Mouse (Mus musculus): Measurements from ENCODE around the gene Olfr71.
A peak's percentile ranks its signal among the peaks of the same experiment; 100 is the strongest.

The Olfr71 gene

DNA sequence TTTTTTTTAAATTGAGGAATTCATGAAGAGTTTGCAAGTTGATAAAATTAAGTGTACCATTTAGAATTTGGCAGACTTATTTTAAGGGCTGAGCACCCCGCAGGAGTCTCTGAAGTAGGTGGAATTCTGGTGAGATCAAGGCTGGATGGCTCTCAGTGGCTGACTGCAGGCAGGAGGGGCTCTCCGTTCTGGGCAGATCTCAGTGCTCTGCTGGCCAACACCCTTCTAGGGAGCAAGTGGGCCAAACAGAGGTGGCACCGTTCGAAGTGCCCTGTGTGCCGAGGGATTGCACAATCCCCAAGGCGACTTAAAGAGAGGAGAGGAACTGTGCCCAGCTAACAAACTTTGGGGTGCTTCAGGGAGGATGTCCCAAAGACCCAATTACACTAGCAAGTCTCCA, at the start of gene Olfr71:
Gene Olfr71, minus strand, starts transcription at position 387 of the 400 bp plus-strand sequence.
- DNase-seq, result no peak

- no peak for DNase-seq
Measured at GRCm38 (mm10) chr4:43757213-43757612, 47.2 kb upstream of the Olfr71 start.

DNA sequence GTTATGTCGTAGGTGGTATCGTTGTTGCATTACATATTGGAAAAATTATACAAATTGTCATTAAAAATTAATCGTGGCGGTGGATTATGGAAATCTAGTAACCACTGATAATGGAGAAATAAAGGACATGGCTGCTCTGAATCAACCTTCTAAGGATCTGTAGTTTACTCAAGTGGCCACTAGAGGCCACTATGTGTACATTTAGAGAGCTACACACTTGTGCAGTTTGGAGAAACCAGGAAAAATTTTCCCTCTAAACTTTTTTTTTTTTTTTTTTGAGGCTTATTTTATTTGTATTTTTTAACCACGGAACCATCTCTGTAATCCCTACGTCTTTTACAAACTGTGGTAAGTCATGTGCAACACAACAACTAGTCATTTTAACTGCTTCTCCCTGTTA, 35.1 kb upstream of the Olfr71 start:
- DNase-seq, result no peak

GRCm38 (mm10) chr4:43743099-43743498, 33.0 kb upstream of the Olfr71 start:
- no peak for DNase-seq

GRCm38 (mm10) chr4:43742637-43743036, 32.6 kb upstream of the Olfr71 start:
- no peak for DNase-seq

DNA sequence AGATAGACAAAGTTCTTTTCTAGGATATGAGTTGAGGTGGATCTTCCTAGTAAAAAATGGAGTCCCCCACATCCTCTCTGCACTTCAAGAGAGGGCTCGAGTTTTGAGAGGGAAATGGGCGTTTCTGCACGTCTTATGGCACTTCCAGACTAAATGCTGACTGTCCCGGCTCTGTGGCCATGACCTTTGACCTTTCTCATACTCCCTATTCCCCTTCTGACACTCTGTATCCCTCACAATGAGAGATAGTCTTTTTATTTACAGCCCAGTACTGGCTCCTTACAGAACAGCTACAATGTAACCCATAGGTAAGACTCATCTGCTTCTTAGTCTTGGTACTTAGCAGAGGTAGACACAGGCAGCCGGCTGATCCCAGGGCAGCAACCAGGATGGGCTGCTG, 31.5 kb upstream of the Olfr71 start:
- DNase-seq, result no peak

DNA sequence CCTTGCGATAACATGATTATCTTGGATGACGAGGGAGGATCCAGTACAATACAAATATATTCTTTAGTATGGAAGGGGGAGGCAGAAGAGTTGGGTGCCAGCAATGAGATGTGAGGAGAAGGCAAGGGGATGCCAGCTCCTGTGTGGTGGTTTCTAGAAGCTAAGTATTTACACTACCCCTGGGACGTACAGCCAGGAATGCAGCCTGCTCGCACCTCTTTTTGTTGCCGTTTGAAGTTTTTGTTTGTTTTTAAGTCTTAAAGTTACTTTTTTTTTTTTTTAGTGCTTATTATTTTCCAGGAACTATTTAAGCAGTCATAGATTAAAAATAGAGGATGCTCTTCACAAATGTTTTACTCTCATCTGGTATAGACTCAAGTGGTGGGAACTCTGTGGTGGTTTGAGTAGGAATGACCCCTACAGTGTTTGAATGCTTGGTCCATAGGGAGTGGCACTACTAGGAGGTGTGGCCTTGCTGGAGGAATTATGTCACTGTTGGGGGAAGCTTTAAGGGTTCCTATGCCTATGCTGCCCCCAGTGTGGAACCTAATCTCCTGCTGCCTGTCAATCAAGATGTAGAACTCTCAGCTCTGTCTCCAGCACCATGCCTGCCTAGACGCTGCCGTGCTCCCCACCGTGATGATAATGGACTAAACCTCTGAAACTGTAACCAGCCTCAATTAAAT, 29.1 kb upstream of the Olfr71 start:
- no peak for DNase-seq

DNA sequence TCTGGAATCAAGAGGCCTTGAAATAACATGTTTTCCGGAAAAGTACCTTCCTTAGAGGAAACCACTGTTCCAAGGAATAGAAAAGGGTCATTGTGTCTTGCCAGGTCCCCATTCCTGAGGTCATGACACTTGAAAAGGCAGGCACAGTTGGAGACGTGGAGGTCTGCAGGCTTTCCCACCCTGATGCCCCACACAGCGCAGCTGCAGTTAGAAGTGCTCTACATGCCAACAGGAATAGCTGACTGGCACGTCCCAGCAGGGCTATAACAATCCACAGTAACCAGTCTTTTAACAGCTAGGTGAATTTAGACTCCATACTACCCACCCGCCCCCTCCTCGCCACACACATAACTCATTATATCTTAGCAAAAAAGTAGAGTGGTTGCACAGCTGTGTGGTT, 27.1 kb upstream of the Olfr71 start:
- no peak for DNase-seq

DNA sequence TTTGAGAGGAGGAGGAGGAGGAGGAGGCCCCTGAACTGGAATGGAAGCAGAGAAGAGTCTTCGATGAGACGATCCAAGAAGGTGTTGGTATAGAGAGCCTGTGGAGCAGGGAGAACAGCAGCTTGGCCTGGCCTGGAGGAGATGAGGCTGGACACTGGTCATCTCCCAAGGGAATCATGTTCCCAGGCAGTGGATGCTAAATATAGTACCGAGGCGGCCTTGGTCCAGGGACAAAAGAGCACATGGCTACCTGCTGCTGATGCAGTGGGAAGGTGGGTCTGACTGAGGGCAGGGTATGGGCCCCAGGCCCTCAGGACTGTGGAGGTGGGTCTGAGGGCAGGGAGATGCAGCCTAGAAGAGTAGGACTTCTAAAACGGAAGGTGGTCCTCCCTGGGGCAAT, 23.1 kb upstream of the Olfr71 start:
- no peak for DNase-seq

GRCm38 (mm10) chr4:43732171-43732570, 22.1 kb upstream of the Olfr71 start:
- DNase-seq, result no peak

DNA sequence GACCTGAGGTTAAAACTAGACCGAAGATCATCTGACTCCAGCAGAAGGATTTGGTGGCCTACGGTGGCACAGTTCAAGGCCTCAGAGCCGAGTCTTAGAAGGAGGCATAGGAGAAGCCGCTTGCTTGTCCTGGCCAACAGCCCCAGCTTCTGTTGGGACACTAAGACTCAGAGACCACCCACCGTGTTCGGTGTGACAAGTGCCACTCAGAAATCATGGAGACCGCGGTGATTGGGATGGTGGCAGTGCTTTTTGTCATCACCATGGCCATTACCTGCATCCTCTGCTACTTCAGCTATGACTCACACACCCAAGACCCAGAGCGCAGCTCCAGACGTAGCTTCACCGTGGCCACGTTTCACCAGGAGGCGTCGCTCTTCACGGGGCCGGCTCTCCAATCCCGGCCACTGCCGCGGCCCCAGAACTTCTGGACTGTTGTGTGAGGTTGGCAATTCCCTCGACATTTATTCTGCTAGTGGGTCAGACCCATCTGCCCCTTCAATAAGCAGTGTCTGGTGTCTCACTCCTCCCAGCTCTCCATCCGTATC, 20.8 kb upstream of the Olfr71 start:
- no peak for DNase-seq

GRCm38 (mm10) chr4:43729794-43730550, 19.9 kb upstream of the Olfr71 start, which contains the start of gene Spaar:
TSS of gene Spaar (plus strand) at chr4:43730034.
- no peak for DNase-seq

DNA sequence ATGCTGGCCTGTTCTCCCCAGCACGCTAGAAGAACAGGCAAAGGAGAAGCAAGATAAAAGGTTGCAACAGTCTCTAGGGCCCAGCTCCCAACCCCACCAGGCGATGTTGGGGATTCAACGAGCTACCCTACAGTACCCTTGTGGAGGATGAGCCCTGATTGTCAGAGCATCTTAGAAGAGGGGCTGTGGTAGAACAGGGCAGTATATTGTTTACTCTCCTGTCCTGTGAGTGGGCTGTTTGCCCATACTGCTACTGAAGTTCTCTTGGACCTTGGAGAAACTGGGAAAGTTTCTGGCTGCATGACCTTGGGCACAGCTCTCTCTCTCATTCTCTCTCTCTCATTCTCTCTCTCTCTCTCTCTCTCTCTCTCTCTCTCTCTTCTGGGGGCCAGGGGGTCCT, 19.1 kb upstream of the Olfr71 start:
- DNase-seq, result no peak

GRCm38 (mm10) chr4:43728576-43728954, 18.5 kb upstream of the Olfr71 start:
- no peak for DNase-seq

DNA sequence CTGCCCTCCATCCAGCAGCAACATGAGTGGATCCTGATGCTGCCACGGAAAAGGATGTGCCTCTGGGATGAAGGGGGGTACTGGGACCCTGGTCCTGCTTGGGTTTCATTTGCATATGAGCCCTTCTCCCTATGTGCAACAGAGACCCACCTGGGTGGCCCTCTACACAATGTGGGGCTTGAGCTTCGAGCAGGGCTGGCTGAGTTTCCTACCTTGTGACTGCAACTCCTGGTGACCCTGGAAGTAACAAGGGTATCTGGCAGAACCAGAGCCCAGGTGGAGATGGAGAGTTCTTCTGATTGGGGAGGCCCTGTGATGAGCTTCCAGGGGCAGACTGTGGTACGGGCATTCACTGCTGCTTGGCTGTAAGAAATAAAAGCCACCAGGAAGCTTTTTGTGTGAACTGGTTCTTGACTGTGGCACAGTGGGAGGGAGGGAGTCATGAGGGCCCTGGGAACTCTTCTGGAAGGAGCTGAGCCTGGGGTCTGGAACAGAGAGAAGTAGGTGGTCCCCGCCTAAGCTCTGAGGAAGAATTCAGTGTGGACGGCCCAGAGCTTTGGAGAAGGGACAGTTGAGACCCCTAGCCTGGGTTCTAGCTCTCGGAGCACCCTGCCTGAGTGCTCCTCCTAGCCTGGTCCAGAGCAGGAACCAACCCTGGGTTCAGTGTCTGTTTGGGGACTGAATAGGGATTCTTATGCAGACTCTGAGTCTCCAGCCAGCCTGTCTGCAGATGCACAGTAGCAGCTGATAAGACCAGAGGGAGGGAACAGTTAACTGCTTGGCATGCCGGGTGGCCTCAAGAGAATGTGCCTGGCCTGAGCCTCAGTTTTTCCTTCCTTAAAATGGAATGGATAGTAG, 17.9 kb upstream of the Olfr71 start:
- DNase-seq, result no peak

DNA sequence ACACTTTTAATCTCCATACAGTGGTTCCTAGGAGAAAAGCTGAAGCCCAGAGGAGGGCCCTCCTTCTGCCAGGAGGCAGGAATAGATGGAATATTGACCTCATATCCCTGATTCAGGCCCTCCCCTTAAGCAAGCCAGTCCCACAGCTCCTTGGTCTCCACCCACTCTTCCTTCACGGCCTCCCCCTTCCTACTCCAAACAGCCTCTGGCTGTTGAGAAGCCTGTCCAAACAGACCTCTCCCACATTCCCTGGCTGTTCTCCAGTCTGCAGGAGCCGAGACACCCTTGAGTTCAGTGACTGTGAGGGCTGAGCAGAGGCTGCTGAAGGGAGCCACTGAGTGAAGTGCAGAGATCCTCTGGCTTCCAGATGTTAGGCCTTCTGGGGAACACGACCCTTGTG, 16.9 kb upstream of the Olfr71 start, which contains the start of gene Hrct1:
Gene Hrct1, plus strand, starts transcription at position 194 of the 400 bp plus-strand sequence.
- DNase-seq, result no peak

GRCm38 (mm10) chr4:43726228-43726993, 16.4 kb upstream of the Olfr71 start:
- DNase-seq, result no peak

- DNase-seq, result no peak
Measured at GRCm38 (mm10) chr4:43724764-43725163, 14.7 kb upstream of the Olfr71 start.

GRCm38 (mm10) chr4:43722191-43722590, 12.1 kb upstream of the Olfr71 start:
- DNase-seq, result peak; percentile 57

GRCm38 (mm10) chr4:43720491-43721228, 10.6 kb upstream of the Olfr71 start:
- no peak for DNase-seq

- no peak for DNase-seq
Measured at GRCm38 (mm10) chr4:43713652-43714219, 3.7 kb upstream of the Olfr71 start.

Measured in layer of hippocampus, adult 9-11 months (tissue).